Mouse (Mus musculus): Measurements from ENCODE around the gene Golga2.

GRCm38 (mm10) chr2:32307247-32307798 lies 20.1 kb downstream of the Golga2 start:
- TF ChIP-seq CTCF (IDR thresholded peaks at IDR 0.05; ENCODE audit: extremely low read depth, insufficient read depth, low read length): no peak
- no peak; the same call in 1 of the 2 replicates for TF ChIP-seq POLR2A (IDR thresholded peaks at IDR 0.05; ENCODE audit: extremely low read depth, insufficient read depth, low read length)

All from cortical plate, adult 2 months (tissue).